Mouse (Mus musculus): Measurements from ENCODE around the gene Napb.

GRCm38 (mm10) chr2:148650587-148651357, 81.5 kb downstream of the Napb start:
- TF ChIP-seq POLR2A (IDR thresholded peaks at IDR 0.05; ENCODE audit: insufficient read depth, low read depth, low read length) (no peak), CTCF (IDR thresholded peaks at IDR 0.05; ENCODE audit: insufficient read depth, low read depth, low read length) (no peak)

All from olfactory bulb, adult 2 months (tissue).